Mouse (Mus musculus) testis, adult 2 months (tissue): ENCODE results near the gene Pax5.

Source experiments
- CTCF ChIP-seq: fragments of 200-500 bp; IDR thresholded peaks from 2 replicates; pipeline ENCODE4 v1.5.1; 2012; ENCODE audit warnings: low read depth, mild to moderate bottlenecking, inconsistent platforms, low read length, moderate library complexity; ENCODE audit not compliant: control insufficient read depth, insufficient read depth, insufficient replicate concordance
- POLR2A ChIP-seq: fragments of 200-500 bp; IDR thresholded peaks from 2 replicates; pipeline ENCODE4 v1.6.1; 2012; ENCODE audit warnings: low read depth, mild to moderate bottlenecking, inconsistent platforms, low read length, moderate library complexity; ENCODE audit not compliant: control insufficient read depth

DNA sequence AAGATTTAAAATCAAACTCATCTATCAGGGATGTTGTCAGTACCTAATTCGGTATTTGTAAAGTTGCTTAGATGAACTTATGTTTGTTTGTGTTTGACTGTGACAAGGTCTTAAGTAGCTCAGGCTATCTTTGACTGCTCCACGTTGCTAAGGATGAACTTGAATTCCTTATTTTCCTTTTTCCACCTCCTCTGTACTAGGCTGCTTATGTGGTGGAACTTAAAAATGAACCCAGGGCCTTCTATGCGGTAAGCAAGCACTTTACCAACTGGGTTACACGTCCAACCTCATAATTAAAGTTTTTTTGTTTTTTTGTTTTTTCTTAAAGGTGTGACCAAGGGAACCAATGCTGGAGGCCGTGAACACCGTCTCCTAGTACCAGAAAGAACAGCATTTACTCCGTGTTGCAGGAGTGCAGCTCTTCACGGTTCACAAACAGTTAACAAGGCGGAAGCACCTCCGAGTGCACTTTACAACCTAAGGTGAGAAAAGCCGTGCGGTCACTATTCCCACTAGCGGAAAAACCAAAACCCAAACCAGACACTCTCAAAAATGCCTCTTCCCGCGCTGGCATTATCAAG is 45.4 kb upstream of the Pax5 start, which contains the start of gene Zcchc7:
- TF ChIP-seq CTCF = no peak
- no peak for TF ChIP-seq POLR2A
